29 mouse cellular contexts compared by ENCODE assay signal in the genomic region with DNA sequence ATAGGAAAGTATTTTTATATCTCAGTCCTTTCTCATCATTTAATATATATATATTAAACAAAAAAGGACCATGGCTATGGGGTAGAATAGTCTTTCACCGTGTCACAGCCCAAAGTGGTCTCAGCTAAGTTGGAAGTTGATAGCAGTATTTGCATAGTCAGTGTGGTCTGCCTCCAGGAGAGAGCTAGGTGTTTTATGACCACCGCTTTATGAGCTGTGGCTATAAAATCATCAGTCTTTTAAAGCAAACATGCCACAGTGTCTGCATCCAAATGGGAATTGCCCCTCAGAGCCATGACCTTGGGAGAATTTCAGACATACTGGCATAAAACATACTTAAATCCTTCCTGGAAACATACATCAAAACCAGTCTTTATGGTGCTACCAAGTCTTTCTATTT.
DNase-seq lines count a peak whose midpoint lies in the region; ATAC-seq and TF ChIP-seq lines count a peak whose summit lies in the region.
"Had no signal": no experiment of that assay in that cellular context is flagged by ENCODE, and none has a peak within 500 bp of the region (broad histone marks: within the 10 kb centered on the region; RNA-seq: fewer than 3 reads in every experiment).

No protein-coding gene starts in this region.

- WGBS in kidney, embryonic 16.5 days: 20% methylated on average over 2 of the region's 2 CpGs
- 32% methylated on average over 2 of the region's 2 CpGs for WGBS in intestine, embryonic 14.5 days
- WGBS in intestine, postnatal 0 days: 15% methylated on average over 2 of the region's 2 CpGs

- TF ChIP-seq CTCF in intestine, postnatal 0 days (IDR thresholded peaks at IDR 0.05; ENCODE audit: low read depth): no peak

- no peaks in the 10 kb centered on the region for H3K9me3 ChIP-seq in kidney, embryonic 16.5 days (ENCODE audit: low read length)
- no peaks in the 10 kb centered on the region for H3K9me3 ChIP-seq in intestine, embryonic 14.5 days (ENCODE audit: control insufficient read depth, low read length)
- no peaks in the 10 kb centered on the region for H3K9me3 ChIP-seq in intestine, postnatal 0 days (ENCODE audit: control insufficient read depth)
- H3K9me3 ChIP-seq: forebrain, embryonic 10.5 days; forebrain, embryonic 13.5 days; heart, embryonic 12.5 days; heart, embryonic 15.5 days had no signal

- peaks cover 4% of the 10 kb centered on the region for H3K4me1 ChIP-seq in kidney, embryonic 16.5 days (ENCODE audit: insufficient read depth, low read length)
- no peaks in the 10 kb centered on the region for H3K4me1 ChIP-seq in intestine, embryonic 14.5 days (replicated peaks; ENCODE audit: control insufficient read depth, insufficient read depth, low read length)
- peaks cover 3% of the 10 kb centered on the region; the same call in 1 of the 2 replicates for H3K4me1 ChIP-seq in intestine, postnatal 0 days (replicated peaks; ENCODE audit: control insufficient read depth, insufficient read depth, low read length)

- H3K27ac ChIP-seq in kidney, embryonic 16.5 days (ENCODE audit: low read length): no peak overlapping the region
- no peak overlapping the region for H3K27ac ChIP-seq in intestine, embryonic 14.5 days (ENCODE audit: low read depth)
- no peak overlapping the region for H3K27ac ChIP-seq in intestine, postnatal 0 days (ENCODE audit: low read depth, low read length)
- H3K27ac ChIP-seq: forebrain, embryonic 10.5 days; forebrain, embryonic 13.5 days; gastrocnemius, adult 2 months; heart, embryonic 15.5 days; hindbrain, embryonic 14.5 days; hindbrain, postnatal 0 days had no signal

- no peak overlapping the region for H3K4me3 ChIP-seq in kidney, embryonic 16.5 days (ENCODE audit: low read length)
- H3K4me3 ChIP-seq in intestine, embryonic 14.5 days (ENCODE audit: low read depth, low read length): no peak overlapping the region
- H3K4me3 ChIP-seq in intestine, postnatal 0 days (ENCODE audit: low read depth, low read length): no peak overlapping the region
- H3K4me3 ChIP-seq: forebrain, embryonic 10.5 days; forebrain, embryonic 13.5 days; gastrocnemius, adult 2 months; heart, embryonic 12.5 days; heart, embryonic 15.5 days had no signal

- peak; percentile 35; the same call in 1 of the 2 replicates for ATAC-seq in kidney, embryonic 16.5 days (ENCODE audit: low FRiP score, low TSS enrichment)
- ATAC-seq in intestine, embryonic 14.5 days (replicated peaks; ENCODE audit: low FRiP score, low TSS enrichment, low read depth): peak; percentile 86
- peak; percentile 71; the same call in 1 of the 2 replicates for ATAC-seq in intestine, postnatal 0 days
- ATAC-seq: forebrain, embryonic 13.5 days; forebrain, embryonic 16.5 days; hindbrain, postnatal 0 days; Patski had no signal

- no peak overlapping the region for H3K9ac ChIP-seq in kidney, embryonic 16.5 days (replicated peaks; ENCODE audit: low read length)
- H3K9ac ChIP-seq in intestine, embryonic 14.5 days (ENCODE audit: low read length): no peak overlapping the region
- H3K9ac ChIP-seq in intestine, postnatal 0 days (ENCODE audit: low read depth, low read length): no peak overlapping the region
- H3K9ac ChIP-seq: forebrain, embryonic 13.5 days; heart, embryonic 12.5 days; heart, embryonic 15.5 days; hindbrain, embryonic 14.5 days had no signal

- no peak overlapping the region for H3K4me2 ChIP-seq in kidney, embryonic 16.5 days (replicated peaks; ENCODE audit: low read depth, low read length)
- H3K4me2 ChIP-seq in intestine, embryonic 14.5 days (ENCODE audit: low read length): no peak overlapping the region
- H3K4me2 ChIP-seq in intestine, postnatal 0 days (replicated peaks; ENCODE audit: low read depth): no peak overlapping the region
- H3K4me2 ChIP-seq: forebrain, embryonic 13.5 days; heart, embryonic 12.5 days; heart, embryonic 15.5 days; hindbrain, embryonic 14.5 days had no signal

- H3K36me3 ChIP-seq in kidney, embryonic 16.5 days (ENCODE audit: insufficient read depth, low read length): no peaks in the 10 kb centered on the region
- H3K36me3 ChIP-seq in intestine, embryonic 14.5 days (ENCODE audit: control insufficient read depth, insufficient read depth, low read length): no peaks in the 10 kb centered on the region
- no peaks in the 10 kb centered on the region for H3K36me3 ChIP-seq in intestine, postnatal 0 days (ENCODE audit: control insufficient read depth, insufficient read depth)
- H3K36me3 ChIP-seq: forebrain, embryonic 10.5 days; G1E; heart, embryonic 12.5 days; heart, embryonic 15.5 days had no signal

- DNase-seq in embryo, embryonic 11 days: peak; percentile 9
- DNase-seq in embryo, embryonic 10.5 days (ENCODE audit: low spot score): no peak
- DNase-seq in kidney, postnatal 25 days: no peak
- peak; percentile 47 for DNase-seq in intestine, embryonic 14.5 days (ENCODE audit: low spot score)
- no peak for DNase-seq in adrenal gland, postnatal 36 days
- no peak for DNase-seq in neural tube, embryonic 10.5 days (ENCODE audit: extremely low spot score, low spot score)
- DNase-seq: adrenal gland, postnatal 10 days; B cell, adult 2 months; cerebellum, adult 11 months; cerebellum, adult 2 months; cerebellum, adult 9-11 months; cerebellum, postnatal 25 days; gastrocnemius, adult 2 months; gastrocnemius, postnatal 14 days; heart, adult 18-20 months; heart, postnatal 10 days; heart, postnatal 36 days had no signal

- H3K27me3 ChIP-seq in kidney, embryonic 16.5 days (ENCODE audit: insufficient read depth, low read length): no peaks in the 10 kb centered on the region
- H3K27me3 ChIP-seq in intestine, embryonic 14.5 days (replicated peaks; ENCODE audit: control insufficient read depth, insufficient read depth, low read length): 0 out of 2 replicates have a peak, but pooled peaks cover 3% of the 10 kb centered on the region
- no peaks in the 10 kb centered on the region for H3K27me3 ChIP-seq in intestine, postnatal 0 days (replicated peaks; ENCODE audit: control insufficient read depth, insufficient read depth, low read length)
- H3K27me3 ChIP-seq: CH12.LX; forebrain, embryonic 13.5 days; heart, embryonic 12.5 days; heart, embryonic 15.5 days; Patski had no signal

Comparison
In these comparisons a context has a peak if more than half of its experiments do, and no peak if none do; other contexts are left out.
1. DNase-seq: peak in embryo, embryonic 11 days (single experiment) and intestine, embryonic 14.5 days (single experiment); none in embryo, embryonic 10.5 days (single experiment), kidney, postnatal 25 days (0 of 2), adrenal gland, postnatal 36 days (0 of 2) and neural tube, embryonic 10.5 days (single experiment).
2. ATAC-seq: peak in every context shown above with its lines; median percentile 86 in intestine, embryonic 14.5 days; 71 in intestine, postnatal 0 days; 35 in kidney, embryonic 16.5 days.